Mouse (Mus musculus): Measurements from ENCODE around the gene Pigx.

- TF ChIP-seq POLR2A (IDR thresholded peaks at IDR 0.05; ENCODE audit: insufficient read depth, low read depth, low read length) (peak; percentile 75), CTCF (IDR thresholded peaks at IDR 0.05) (no peak)
These were observed 20.5 kb downstream of the Pigx start, which contains the start of gene Pak2 for GRCm38 (mm10) chr16:32078991-32079511.
